Mouse (Mus musculus): ENCODE results near the gene Egfem1. TPM values are rescaled to one million over a fixed set of nuclear protein-coding genes. Genes with fewer than 3 reads are reported as not detected.
A peak's percentile ranks its signal among the peaks of the same experiment; 100 is the strongest.

Gene Egfem1
- polyA plus RNA-seq, 1 experiment from 2014 or later, result 0.76 TPM

DNA sequence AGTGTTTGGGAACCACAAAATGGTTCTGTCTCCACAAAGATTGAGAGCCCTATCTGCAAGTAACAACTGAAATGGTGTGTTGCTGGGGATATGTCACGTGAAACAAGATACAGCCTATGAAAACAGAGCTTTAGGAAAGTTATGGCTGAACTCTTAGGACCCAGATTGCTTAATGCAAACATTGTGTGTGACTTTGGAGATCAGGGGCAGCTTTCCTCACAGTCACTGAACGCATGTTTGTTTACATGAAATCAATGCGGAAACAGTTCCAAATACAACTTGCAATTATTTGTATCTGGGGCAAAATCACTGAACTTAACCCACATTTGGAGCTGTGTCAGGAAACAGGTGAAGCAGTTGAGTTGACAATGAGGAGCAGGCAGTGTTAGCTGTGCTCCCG, 650.8 kb downstream of the Egfem1 start:
- 47% methylated on average over 4 of the region's 4 CpGs for WGBS
- H3K9ac ChIP-seq, result no peak overlapping the region
- no peak overlapping the region for H3K4me3 ChIP-seq (replicated peaks)
- ATAC-seq (ENCODE audit: insufficient number of reproducible peaks, low FRiP score, low TSS enrichment, low read depth), result no peak
- H3K4me2 ChIP-seq (replicated peaks), result no peak overlapping the region
- H3K9me3 ChIP-seq (replicated peaks), result no peaks in the 10 kb centered on the region
- H3K4me1 ChIP-seq, result no peaks in the 10 kb centered on the region
- no peak overlapping the region for H3K27ac ChIP-seq (replicated peaks)
- 0 out of 2 replicates have a peak, but pooled peaks cover 5% of the 10 kb centered on the region for H3K27me3 ChIP-seq
- H3K36me3 ChIP-seq, result no peaks in the 10 kb centered on the region

DNA sequence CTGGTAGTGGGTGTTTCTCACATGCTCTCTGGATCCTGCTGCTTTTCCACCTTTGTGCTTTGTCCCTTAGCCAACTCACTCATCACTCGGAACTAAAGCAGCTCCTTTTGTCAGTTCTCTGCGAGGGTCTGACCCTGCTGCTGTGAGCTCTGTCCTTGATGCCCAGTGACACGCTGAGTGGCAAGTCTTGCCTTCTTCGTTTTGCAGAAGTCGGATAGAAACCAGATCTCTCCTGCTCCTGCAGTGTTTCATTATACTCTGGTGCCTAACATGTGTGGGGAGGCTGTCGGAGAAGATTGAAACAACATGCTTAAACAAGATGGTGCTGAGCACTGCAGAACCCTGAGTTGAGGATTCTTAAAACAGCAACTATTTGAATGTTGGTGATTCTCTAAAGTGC, 652.4 kb downstream of the Egfem1 start:
- Histone ChIP-seq H3K36me3 (no peaks in the 10 kb centered on the region), H3K9ac (no peak overlapping the region), H3K27ac (replicated peaks) (no peak overlapping the region), H3K4me3 (replicated peaks) (no peak overlapping the region), H3K4me1 (no peaks in the 10 kb centered on the region), H3K9me3 (replicated peaks) (no peaks in the 10 kb centered on the region), H3K4me2 (replicated peaks) (no peak overlapping the region), H3K27me3 (no peaks in the 10 kb centered on the region)
- 26% methylated on average over 6 of the region's 6 CpGs for WGBS
- no peak for ATAC-seq (ENCODE audit: insufficient number of reproducible peaks, low FRiP score, low TSS enrichment, low read depth)

DNA sequence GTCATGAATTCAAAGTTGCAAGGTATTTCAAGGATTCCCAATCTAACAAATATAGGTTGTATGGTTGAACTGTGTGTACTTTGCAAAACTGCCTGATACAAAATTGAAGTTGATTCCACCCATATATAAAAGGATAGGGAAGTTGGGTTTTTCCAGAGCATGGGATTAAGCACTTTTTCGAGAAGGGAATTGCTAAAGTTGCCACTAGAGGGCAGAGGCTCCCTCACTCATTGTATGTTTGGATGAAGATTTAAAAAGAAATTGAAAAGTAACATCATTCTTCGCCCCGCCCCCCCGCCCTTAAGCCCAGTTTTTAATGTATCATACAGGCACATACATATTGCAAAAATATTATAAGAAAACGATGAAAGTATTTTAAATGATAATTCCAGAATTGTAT, 657.5 kb downstream of the Egfem1 start:
- Histone ChIP-seq H3K9me3 (replicated peaks) (no peaks in the 10 kb centered on the region), H3K27me3 (no peaks in the 10 kb centered on the region), H3K4me2 (replicated peaks) (no peak overlapping the region), H3K4me3 (replicated peaks) (no peak overlapping the region), H3K9ac (no peak overlapping the region), H3K36me3 (no peaks in the 10 kb centered on the region), H3K27ac (replicated peaks) (no peak overlapping the region), H3K4me1 (no peaks in the 10 kb centered on the region)
- WGBS, result 23% methylated on average over 5 of the region's 5 CpGs
- no peak for ATAC-seq (ENCODE audit: insufficient number of reproducible peaks, low FRiP score, low TSS enrichment, low read depth)

MicroRNA genes within 50 kb of the gene (microRNA counts, 519-probe panel; counts per million panel counts)
- 2,049 counts per million, percentile 42 among the panel's probes with 10 or more counts for microRNA mmu-miR-551b

Small RNA genes within 50 kb of the gene (microRNA-seq; reads per million reads assigned to microRNA genes)
- not detected for gene Mir21b (ENCODE audit: borderline number of aligned reads)
- gene Mir551b (ENCODE audit: borderline number of aligned reads), result 1.2 reads per million

Other genes starting within 250 kb of the Egfem1 start
- not detected in 2 replicates for gene Gm1527, start 189.4 kb upstream of the Egfem1 start, polyA plus RNA-seq (2015; fragmentation: Nextera tagmentation; extraction: Ambion mirVana)

Measured in embryonic facial prominence, embryonic 15.5 days (tissue).